Mouse (Mus musculus) layer of hippocampus, postnatal 36 days (tissue): ENCODE data around the gene Rsph3a. TPM values are rescaled to one million over a fixed set of nuclear protein-coding genes. Genes with fewer than 3 reads are reported as not detected.

ENCODE experiments used
- total RNA-seq, 2 experiments: library from RNA; stranded (reverse); gene quantifications; 2 replicates each; pipeline ENCODE4 v1.2.3; 2021

Rsph3a gene
- total RNA-seq, 2 experiments from 2014 or later, result 33.3 to 47.6 TPM

Other genes starting within 250 kb of the Rsph3a start
- 10 to 100 TPM; 10.2 to 11.8 TPM for gene Fndc1, start 118.3 kb upstream of the Rsph3a start, total RNA-seq
- gene Tagap, start 19.6 kb upstream of the Rsph3a start, total RNA-seq, result 1 to 10 TPM; 4.9 to 5.4 TPM
- gene Gm49673, start 202.2 kb downstream of the Rsph3a start, total RNA-seq, result under 1 TPM in 1 of 2 experiments, not detected in 1; 0.15 TPM
- 1 to 10 TPM; 5.3 to 7.2 TPM for gene Rnaset2a, start 202.5 kb downstream of the Rsph3a start, total RNA-seq
- 10 to 100 TPM; 13.9 to 14.0 TPM for gene Fgfr1op, start 219.9 kb downstream of the Rsph3a start, total RNA-seq